Mouse (Mus musculus): Measurements from ENCODE around the gene Pnpla7. TPM values are rescaled to one million over a fixed set of nuclear protein-coding genes. Genes with fewer than 3 reads are reported as not detected.

Gene Pnpla7
- total RNA-seq, 2 experiments from 2014 or later, result 38.5 to 66.3 TPM

DNA sequence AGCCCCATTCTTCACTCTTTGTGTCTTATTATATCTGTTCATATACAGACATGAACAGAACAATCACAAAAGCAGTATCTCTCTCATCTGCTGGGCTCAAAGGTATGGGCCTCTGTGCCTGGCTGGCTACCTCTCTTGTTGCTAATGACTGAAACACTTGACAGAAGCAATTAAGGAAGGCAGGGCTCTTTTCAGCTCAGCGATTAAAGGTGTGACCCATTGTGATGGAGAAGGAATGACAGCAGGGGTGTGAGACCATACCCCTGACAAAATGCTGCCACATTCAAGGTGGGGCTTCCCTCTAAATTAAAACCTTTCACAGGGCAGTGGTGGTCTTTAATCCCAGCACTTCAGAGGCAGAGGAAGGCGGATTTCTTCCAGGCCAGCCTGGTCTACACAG is 11.9 kb downstream of the Pnpla7 start:
- no peak for DNase-seq

- DNase-seq, result peak; percentile 67 to 71
Measured at GRCm38 (mm10) chr2:24995332-24995731, 19.5 kb downstream of the Pnpla7 start.

DNA sequence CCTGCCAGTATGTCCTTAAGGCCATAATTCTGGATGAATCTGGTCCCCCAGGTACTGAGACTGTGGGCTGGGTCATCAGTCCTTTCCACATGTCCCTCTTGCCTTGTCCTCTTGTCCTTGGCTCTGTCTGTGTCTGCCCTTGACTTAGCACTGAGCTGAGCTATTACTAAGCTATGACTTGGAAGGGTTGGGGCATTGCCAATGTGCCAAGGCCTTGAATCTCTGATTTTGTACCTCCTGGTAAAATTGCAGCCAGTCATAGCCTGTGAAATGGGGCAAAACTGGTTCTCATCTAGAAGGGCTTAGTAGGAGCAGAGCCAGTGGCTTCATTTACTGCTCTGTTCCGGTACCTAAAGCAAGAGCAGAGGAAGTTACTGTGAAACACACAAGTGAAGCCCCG is 20.6 kb downstream of the Pnpla7 start:
- peak; percentile 84 to 91 for DNase-seq

DNA sequence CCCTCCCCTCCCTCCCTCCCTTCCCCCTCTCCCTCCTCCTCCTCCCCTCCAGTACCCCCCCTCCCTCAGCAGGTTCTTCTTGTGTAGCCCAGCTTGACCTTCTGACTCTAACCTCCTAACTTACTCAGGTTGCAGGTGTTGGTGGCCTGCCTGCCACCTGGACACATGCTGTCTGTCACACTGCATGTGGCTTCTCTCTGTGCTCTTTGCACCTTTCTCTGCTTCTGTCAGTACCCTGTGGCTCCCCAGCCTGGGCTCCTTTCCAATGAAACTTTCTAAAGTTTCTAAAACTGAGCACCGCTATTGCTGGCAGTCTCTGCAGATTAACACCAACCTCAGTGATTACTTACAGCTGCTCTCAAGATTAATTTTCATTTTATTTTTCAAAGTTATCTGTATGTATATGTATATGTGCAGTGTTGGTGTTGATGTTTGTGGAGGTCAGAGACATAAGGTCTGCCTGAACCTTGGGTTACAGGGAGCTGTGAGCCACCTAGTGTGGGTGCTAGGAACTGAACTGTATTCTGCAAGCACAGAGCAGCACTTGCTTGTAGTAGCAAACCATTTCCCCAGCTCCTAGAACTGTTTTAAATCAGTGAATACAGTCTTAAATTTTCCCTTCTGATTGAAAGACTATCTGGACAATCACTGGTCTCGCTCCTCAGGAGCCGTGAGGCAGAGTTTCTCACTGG is 24.9 kb downstream of the Pnpla7 start:
- DNase-seq, result peak; percentile 59 to 73

DNA sequence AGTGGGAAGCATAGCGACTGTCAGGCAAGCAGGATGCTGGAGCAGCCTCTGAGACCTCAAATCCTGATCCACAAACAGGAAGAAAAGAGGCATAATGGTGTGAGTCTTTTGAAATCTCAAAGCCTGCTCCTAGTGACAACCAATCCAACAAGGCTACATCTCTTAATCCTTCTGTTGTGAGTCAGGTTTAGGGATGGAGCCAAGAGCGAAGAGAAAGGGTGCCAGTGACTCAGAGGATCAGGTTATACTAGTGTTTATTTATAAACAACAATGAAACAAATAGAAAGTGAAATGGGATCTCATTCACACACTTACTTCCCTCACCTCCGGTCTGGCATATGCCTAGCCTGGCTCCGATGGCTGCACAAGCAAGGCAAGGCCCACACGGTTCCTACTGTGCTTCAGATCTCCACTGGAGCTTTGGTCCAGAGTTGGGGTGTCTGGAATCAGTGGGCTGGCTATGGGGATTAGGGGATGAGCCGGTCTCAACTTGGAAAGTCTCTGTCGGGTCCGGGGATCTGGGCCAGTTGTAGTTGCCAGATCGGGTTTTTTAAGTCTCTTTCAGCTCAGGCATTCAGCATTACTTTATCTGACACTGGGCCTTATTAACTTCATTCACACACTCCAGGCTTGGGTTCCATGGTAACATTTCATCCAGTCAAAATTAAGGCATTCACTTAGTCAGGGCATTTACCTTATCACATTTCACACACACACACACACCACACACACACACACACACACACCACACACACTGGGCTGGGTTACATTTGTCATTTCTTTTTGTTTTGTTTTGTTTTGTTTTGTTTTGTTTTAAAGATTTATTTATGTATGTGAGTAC is 28.3 kb downstream of the Pnpla7 start:
- DNase-seq, result no peak

- no peak for DNase-seq
Measured at GRCm38 (mm10) chr2:25006767-25007166, 30.9 kb downstream of the Pnpla7 start.

GRCm38 (mm10) chr2:25008250-25008649 is 32.4 kb downstream of the Pnpla7 start:
- DNase-seq, result peak in 1 of 2 experiments; percentile 15

DNA sequence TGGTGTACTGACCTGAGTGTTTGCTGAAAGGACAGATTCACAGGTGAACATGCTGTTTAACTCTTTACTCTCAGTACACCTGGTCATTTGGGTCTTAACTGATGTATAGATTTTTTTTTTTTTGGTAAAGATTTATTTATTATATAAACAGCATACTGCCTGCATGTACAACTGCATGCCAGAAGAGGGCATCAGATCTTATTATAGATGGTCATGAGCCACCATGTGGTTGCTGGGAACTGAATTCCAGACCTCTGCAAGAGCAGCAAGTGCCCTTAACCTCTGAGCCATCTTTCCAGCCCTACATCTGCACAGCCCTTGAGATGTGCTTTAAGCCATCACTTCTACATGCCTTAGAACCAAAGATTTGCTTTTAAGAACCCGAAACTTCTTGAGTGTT is 46.8 kb downstream of the Pnpla7 start:
- DNase-seq, result no peak

- no peak for DNase-seq
Measured at GRCm38 (mm10) chr2:25025109-25025508, 49.3 kb downstream of the Pnpla7 start.

- DNase-seq, result no peak
Measured at GRCm38 (mm10) chr2:25034994-25035393, 59.2 kb downstream of the Pnpla7 start.

DNA sequence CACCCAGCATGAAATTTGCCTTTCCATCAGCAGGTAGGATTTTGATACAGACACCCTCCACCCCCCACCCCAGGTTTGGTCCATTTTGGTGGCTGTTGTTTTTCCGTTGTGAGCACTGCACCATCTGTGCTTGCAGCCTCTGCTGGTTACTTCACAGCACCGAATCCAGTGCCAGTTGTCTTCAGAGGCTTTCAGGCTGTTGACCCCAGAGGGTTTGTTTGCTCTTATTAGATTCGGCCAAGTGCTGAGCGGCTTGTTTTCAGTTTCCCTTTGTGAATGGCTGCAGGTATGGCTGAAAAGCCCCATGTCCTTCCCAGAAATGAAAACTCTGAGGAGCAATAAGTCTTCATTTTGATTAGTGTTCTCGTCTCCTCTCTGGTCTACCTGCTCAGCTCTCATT is 64.3 kb downstream of the Pnpla7 start:
- DNase-seq, result no peak

- no peak for DNase-seq
Measured at GRCm38 (mm10) chr2:25050921-25051320, 75.1 kb downstream of the Pnpla7 start.

- no peak for DNase-seq
Measured at GRCm38 (mm10) chr2:25051450-25051849, 75.6 kb downstream of the Pnpla7 start.

DNA sequence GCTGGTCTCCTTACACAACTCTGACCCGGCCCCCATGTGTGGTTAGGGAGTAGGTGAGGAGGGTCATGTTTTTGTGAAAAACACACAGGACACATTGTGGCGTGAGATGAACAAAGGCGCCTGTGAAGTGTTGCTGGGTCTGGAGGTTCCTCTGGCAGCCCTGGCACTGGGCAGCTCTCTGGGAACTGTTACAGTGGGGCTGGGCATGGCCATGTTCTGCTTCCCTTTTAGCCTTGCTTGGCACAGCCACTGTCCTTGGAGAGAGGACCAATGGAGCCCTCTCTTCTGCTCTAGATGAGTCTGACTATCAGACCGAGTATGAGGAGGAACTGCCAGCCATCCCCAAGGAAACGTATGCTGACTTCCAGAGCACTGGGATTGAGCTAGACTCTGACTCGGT is 77.3 kb downstream of the Pnpla7 start:
- no peak for DNase-seq

GRCm38 (mm10) chr2:25054221-25055067 is 78.6 kb downstream of the Pnpla7 start, which contains the start of gene Nsmf:
Gene Nsmf (plus strand): TSS chr2:25054355.
- peak; percentile 91 to 94 for DNase-seq

DNA sequence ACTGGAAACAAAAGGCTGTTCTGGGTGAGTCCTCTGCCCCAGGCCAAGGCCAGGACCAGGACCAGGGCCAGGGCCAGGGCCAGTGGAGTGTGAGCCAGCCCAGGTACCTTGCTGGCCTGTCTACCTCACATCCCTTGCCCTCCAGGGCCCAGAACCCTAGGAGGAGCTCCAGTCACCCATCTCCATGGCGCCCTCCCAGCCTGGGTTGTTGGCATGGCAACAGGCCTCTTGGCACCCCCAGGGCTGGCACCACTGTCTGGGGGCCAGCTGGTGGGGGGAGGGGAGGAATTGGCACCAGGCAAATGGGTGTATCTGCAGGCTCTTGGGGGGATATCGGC is 79.2 kb downstream of the Pnpla7 start:
- DNase-seq, result peak; percentile 14 to 33

GRCm38 (mm10) chr2:25055409-25056155 is 79.7 kb downstream of the Pnpla7 start:
- DNase-seq, result no peak

DNA sequence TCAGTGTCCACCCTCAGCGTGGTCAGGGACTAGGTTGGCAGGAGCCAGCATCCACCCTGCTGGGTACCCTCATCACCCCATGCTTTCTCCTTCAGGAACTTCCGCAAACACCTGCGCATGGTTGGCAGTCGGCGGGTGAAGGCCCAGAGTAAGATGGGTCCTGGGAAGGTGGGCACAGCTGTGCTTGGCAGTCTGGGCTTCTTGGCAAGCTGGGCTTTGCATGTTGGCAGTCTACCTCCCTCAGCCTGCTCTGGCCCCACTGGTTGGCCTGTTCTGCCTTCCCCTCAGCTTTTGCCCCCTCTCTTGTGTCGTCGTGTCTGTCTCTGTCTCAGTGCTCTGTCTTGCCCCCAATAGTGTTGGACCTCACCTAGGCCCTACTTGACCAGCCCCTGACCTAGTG is 83.1 kb downstream of the Pnpla7 start:
- no peak for DNase-seq

- DNase-seq, result no peak
Measured at GRCm38 (mm10) chr2:25063523-25063922, 87.7 kb downstream of the Pnpla7 start.

DNA sequence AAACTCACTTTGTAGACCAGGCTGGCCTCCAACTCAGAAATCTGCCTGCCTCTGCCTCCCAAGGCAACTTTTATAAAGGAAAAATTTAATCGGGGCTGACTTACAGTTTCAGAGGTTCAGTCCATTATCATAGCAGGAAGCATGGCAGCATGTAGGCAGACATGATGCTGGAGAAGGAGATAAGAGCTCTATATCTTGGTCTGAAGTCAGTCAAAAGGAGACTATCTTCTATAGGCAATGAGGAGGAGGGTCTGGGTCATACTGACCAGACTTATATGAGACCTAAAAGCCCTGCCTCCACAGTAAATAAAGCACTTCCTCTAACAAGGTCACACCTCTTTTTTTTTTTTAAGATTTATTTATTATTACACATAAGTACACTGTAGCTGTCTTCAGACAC is 88.5 kb downstream of the Pnpla7 start:
- DNase-seq, result no peak

GRCm38 (mm10) chr2:25065537-25065936 is 89.7 kb downstream of the Pnpla7 start:
- DNase-seq, result no peak

GRCm38 (mm10) chr2:25066552-25066951 is 90.7 kb downstream of the Pnpla7 start:
- DNase-seq, result no peak

All from adrenal gland, postnatal 36 days (tissue).